Mouse (Mus musculus): ENCODE results near the gene Wars2. TPM values are rescaled to one million over a fixed set of nuclear protein-coding genes. Genes with fewer than 3 reads are reported as not detected.
A peak's percentile ranks its signal among the peaks of the same experiment; 100 is the strongest.

Wars2 gene
- total RNA-seq, 1 experiment from 2014 or later = 11.8 TPM

GRCm38 (mm10) chr3:99248831-99249550 lies 108.1 kb downstream of the Wars2 start:
- DNase-seq = no peak

GRCm38 (mm10) chr3:99249551-99249870 lies 108.6 kb downstream of the Wars2 start:
- DNase-seq = no peak

- DNase-seq = no peak
Measured at GRCm38 (mm10) chr3:99249906-99250305, 109.0 kb downstream of the Wars2 start.

- DNase-seq = no peak
Measured at GRCm38 (mm10) chr3:99251271-99252165, 110.7 kb downstream of the Wars2 start.

GRCm38 (mm10) chr3:99252461-99253091 lies 111.7 kb downstream of the Wars2 start:
- DNase-seq = no peak

GRCm38 (mm10) chr3:99253092-99253488 lies 112.2 kb downstream of the Wars2 start:
- no peak for DNase-seq

- peak; percentile 24 for DNase-seq
Measured at GRCm38 (mm10) chr3:99253497-99254451, 112.9 kb downstream of the Wars2 start.

- DNase-seq = no peak
Measured at GRCm38 (mm10) chr3:99254559-99255151, 113.8 kb downstream of the Wars2 start.

- no peak for DNase-seq
Measured at GRCm38 (mm10) chr3:99255411-99256365, 114.8 kb downstream of the Wars2 start.

- no peak for DNase-seq
Measured at GRCm38 (mm10) chr3:99256366-99256750, 115.5 kb downstream of the Wars2 start.

- no peak for DNase-seq
Measured at GRCm38 (mm10) chr3:99256766-99257165, 115.9 kb downstream of the Wars2 start.

- DNase-seq = no peak
Measured at GRCm38 (mm10) chr3:99257586-99258577, 117.0 kb downstream of the Wars2 start.

- DNase-seq = no peak
Measured at GRCm38 (mm10) chr3:99259741-99260270, 118.9 kb downstream of the Wars2 start.

- no peak for DNase-seq
Measured at GRCm38 (mm10) chr3:99260395-99260794, 119.5 kb downstream of the Wars2 start.

- no peak for DNase-seq
Measured at GRCm38 (mm10) chr3:99261371-99261791, 120.5 kb downstream of the Wars2 start.

- DNase-seq = no peak
Measured at GRCm38 (mm10) chr3:99261986-99262385, 121.1 kb downstream of the Wars2 start.

- peak; percentile 48 for DNase-seq
Measured at GRCm38 (mm10) chr3:99263471-99263903, 122.6 kb downstream of the Wars2 start.

GRCm38 (mm10) chr3:99264695-99265094 lies 123.8 kb downstream of the Wars2 start:
- DNase-seq = no peak
